In the genomic region with DNA sequence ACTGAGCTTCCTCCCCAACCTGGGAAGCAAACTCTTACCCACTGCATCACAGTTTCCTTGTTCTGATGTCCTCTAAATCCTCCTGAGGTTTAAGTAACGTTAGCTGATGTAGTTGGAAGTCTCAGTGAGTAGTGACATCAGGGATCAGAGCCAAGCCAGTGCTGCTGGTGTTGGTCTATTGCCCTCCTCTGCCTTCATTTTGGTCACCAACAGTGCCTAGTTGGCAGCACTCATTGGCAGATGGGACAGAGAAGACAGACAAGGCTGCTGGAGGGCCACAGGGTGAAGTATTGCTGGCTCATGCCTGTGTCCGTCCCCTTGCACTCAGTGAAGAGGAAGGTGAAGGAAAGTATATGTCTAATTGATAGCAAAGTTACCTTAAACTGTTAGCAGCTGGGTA, we compare ENCODE assay signal across 18 mouse cellular contexts.
A peak's percentile ranks its signal among the peaks of the same experiment; 100 is the strongest.
DNase-seq lines count a peak whose midpoint lies in the region; ATAC-seq lines count a peak whose summit lies in the region.
"Had no signal": no experiment of that assay in that cellular context is flagged by ENCODE, and none has a peak within 500 bp of the region (broad histone marks: within the 10 kb centered on the region; RNA-seq: fewer than 3 reads in every experiment).

No protein-coding gene starts in this region.

- H3K4me2 ChIP-seq in heart, embryonic 13.5 days, result no peak overlapping the region
- H3K4me2 ChIP-seq: hindbrain, embryonic 12.5 days; limb, embryonic 13.5 days; liver, embryonic 15.5 days; stomach, embryonic 15.5 days had no signal

- DNase-seq in heart, embryonic 10.5 days (ENCODE audit: low spot score), result no peak
- DNase-seq in brain, adult 2 months (ENCODE audit: low read depth, low spot score), result peak; percentile 71
- peak; percentile 60 to 67 for DNase-seq in cerebellum, postnatal 14 days
- DNase-seq in kidney, adult 9 months, result no peak
- DNase-seq in T-cell, adult 2 months (ENCODE audit: low spot score), result no peak
- DNase-seq: adrenal gland, postnatal 14 days; layer of hippocampus, postnatal 36 days; lung, postnatal 10 days; thymus, postnatal 25 days had no signal

- H3K4me1 ChIP-seq in heart, embryonic 13.5 days, result peaks cover 17% of the 10 kb centered on the region
- H3K4me1 ChIP-seq in heart, embryonic 10.5 days, result no peaks in the 10 kb centered on the region
- H3K4me1 ChIP-seq: limb, embryonic 13.5 days; stomach, embryonic 15.5 days had no signal

- ATAC-seq in heart, embryonic 13.5 days (ENCODE audit: extremely low read depth, insufficient number of reproducible peaks, low FRiP score, low TSS enrichment), result no peak
- ATAC-seq in cerebellum, adult (ENCODE audit: insufficient number of reproducible peaks, low FRiP score, low TSS enrichment), result peak; percentile 54; the same call in 1 of the 2 replicates
- ATAC-seq: CD4-positive, CD25-positive, alpha-beta regulatory T cell, adult 4 months; intestine, postnatal 0 days had no signal

- H3K27me3 ChIP-seq in heart, embryonic 13.5 days (replicated peaks), result no peaks in the 10 kb centered on the region
- no peaks in the 10 kb centered on the region for H3K27me3 ChIP-seq in heart, embryonic 10.5 days (ENCODE audit: insufficient read depth, poor library complexity, severe bottlenecking)
- H3K27me3 ChIP-seq: hindbrain, embryonic 12.5 days; limb, embryonic 13.5 days; liver, embryonic 15.5 days; stomach, embryonic 15.5 days had no signal

- H3K36me3 ChIP-seq in heart, embryonic 13.5 days, result peaks cover 45% of the 10 kb centered on the region
- peaks cover 48% of the 10 kb centered on the region for H3K36me3 ChIP-seq in heart, embryonic 10.5 days

- WGBS in heart, embryonic 13.5 days, result 80% methylated on average over 2 of the region's 2 CpGs
- WGBS in heart, embryonic 10.5 days, result 90% methylated on average over 2 of the region's 2 CpGs

- H3K9me3 ChIP-seq in heart, embryonic 13.5 days, result no peaks in the 10 kb centered on the region
- no peaks in the 10 kb centered on the region for H3K9me3 ChIP-seq in heart, embryonic 10.5 days
- H3K9me3 ChIP-seq: hindbrain, embryonic 12.5 days; limb, embryonic 13.5 days; liver, embryonic 15.5 days; stomach, embryonic 15.5 days had no signal

- no peak overlapping the region for H3K4me3 ChIP-seq in heart, embryonic 13.5 days
- no peak overlapping the region for H3K4me3 ChIP-seq in heart, embryonic 10.5 days
- H3K4me3 ChIP-seq: hindbrain, embryonic 12.5 days; limb, embryonic 13.5 days; liver, embryonic 15.5 days; myocyte; stomach, embryonic 15.5 days had no signal

- H3K27ac ChIP-seq in heart, embryonic 13.5 days (replicated peaks), result peak overlapping the region; percentile 62; the same call in 1 of the 2 replicates
- H3K27ac ChIP-seq in heart, embryonic 10.5 days, result no peak overlapping the region
- H3K27ac ChIP-seq: hindbrain, embryonic 12.5 days; limb, embryonic 13.5 days; liver, embryonic 15.5 days; stomach, embryonic 15.5 days had no signal

- no peak overlapping the region for H3K9ac ChIP-seq in heart, embryonic 13.5 days
- H3K9ac ChIP-seq: hindbrain, embryonic 12.5 days; limb, embryonic 13.5 days; liver, embryonic 15.5 days; stomach, embryonic 15.5 days had no signal

Comparison
In these comparisons a context has a peak if more than half of its experiments do, and no peak if none do; other contexts are left out.
1. DNase-seq: peak in brain, adult 2 months (single experiment) and cerebellum, postnatal 14 days (2 of 2); none in heart, embryonic 10.5 days (single experiment), kidney, adult 9 months (single experiment) and T-cell, adult 2 months (single experiment).